Mouse (Mus musculus) kidney, postnatal 10 days (tissue): ENCODE data around the gene Tshz2.

Experiments
- DNase-seq: peaks from one replicate; pipeline ENCODE4 v3.0.0; 2021; ENCODE audit warnings: mixed read lengths

Gene Tshz2

GRCm38 (mm10) chr2:170120139-170121027 lies 487.6 kb downstream of the Tshz2 start:
- no peak for DNase-seq
